Mouse (Mus musculus): ENCODE measurements around the gene Olfr282.
"Not testable (repeated sequence)": the region's sequence is repeated elsewhere in the genome, so short reads cannot be mapped to it uniquely, and the experiment has no call there.

Gene Olfr282

GRCm38 (mm10) chr15:98430925-98431324 is at the start of gene Olfr282:
Gene Olfr282, plus strand, starts transcription at chr15:98431225.
- not testable (repeated sequence) for DNase-seq

DNA sequence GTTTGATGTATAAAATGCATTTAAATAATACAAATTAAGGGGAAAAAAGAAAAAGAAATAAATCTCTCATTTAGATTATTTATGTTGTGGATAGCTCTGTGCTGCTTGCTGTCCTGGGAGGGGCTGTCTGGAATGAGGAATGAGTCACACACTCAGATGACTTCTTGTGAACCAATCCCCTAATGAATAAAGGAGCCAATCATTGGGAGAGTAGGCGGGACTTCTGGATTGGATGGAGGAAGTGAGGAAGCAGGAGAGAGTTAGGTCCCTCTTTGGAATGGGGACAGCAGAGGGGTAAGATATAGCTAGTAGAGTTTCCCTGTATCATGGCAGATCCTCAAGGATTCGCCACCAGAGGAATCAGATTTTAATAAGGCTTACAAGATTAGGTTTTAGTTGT is 43.4 kb upstream of the Olfr282 start:
- no peak for DNase-seq

- DNase-seq = peak; percentile 77 to 88
These were observed 41.2 kb upstream of the Olfr282 start for GRCm38 (mm10) chr15:98389796-98390195.

GRCm38 (mm10) chr15:98391081-98391902 is 39.7 kb upstream of the Olfr282 start:
- DNase-seq = peak in 1 of 2 experiments; percentile 20

GRCm38 (mm10) chr15:98391903-98392187 is 39.2 kb upstream of the Olfr282 start:
- peak; percentile 13 to 26 for DNase-seq

DNA sequence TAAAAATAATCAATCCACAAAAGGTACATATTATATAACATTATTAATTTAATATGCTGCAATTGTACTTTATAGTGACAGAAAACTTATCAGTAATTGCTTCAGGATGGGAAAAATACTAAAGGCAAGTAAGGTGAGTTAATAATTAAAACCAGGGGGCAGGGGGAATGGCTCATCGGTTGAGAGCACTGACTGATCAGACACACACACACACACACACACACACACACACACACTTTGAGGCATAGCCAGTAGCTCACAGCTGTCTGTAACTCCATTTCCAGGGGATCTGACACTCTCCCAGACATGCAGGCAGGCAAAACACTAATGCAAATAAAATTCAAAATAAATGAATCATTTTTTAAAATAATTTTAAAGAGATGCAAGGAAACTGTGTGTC is 33.9 kb upstream of the Olfr282 start:
- no peak for DNase-seq

- DNase-seq = no peak
These were observed 28.7 kb upstream of the Olfr282 start for GRCm38 (mm10) chr15:98402356-98402755.

DNA sequence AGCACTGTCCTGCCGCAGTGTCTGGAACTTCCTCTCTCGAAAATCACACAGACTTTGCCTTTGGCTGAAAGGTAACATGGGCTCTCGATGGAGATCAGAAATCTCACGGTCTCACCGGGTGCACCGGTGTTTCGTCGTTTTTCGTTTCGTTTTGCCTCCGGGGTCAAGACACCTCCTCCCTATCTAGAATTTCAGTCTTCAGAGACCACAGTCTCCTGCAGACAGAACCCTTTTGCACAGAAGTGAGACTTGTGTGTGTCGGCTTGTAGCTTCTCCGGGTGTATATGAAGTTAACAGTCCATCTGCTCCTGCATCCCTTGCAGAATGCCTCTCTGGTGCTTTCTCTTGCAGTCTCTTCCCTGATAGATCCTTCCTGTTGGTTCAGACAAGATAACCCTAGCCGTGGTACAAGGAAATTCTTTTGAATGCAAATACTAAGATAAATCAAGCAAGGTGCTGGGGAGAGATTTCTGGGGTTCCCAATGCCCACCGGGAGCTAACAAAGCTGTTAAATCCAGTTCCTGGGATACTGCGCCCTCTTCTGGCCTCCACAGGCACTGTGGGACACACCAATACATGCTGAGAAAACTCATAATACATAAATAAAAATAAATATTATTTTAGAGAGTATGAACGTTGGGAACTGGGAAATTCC is 22.5 kb upstream of the Olfr282 start:
- peak; percentile 38 to 68 for DNase-seq

- no peak for DNase-seq
These were observed 21.4 kb upstream of the Olfr282 start for GRCm38 (mm10) chr15:98409635-98410034.

DNA sequence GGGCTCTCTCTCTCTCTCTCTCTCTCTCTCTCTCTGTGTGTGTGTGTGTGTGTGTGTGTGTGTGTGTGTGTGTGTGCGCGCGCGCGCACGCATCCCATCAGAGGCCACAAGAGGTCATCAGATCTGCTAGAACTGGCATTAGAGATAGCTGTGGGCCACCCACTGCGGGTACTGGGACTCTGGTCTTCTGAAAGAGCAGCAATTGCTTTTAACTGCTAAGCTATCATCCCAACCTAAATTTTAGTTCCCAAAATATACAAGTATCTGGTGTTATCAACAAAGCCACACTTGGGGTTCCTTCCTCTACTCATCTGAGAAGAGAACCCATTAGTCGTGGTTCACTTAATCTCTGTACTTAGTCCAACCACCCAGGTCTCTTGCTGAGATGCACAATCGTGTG is 20.8 kb upstream of the Olfr282 start:
- no peak for DNase-seq

- no peak for DNase-seq
These were observed 15.0 kb upstream of the Olfr282 start for GRCm38 (mm10) chr15:98415996-98416395.

DNA sequence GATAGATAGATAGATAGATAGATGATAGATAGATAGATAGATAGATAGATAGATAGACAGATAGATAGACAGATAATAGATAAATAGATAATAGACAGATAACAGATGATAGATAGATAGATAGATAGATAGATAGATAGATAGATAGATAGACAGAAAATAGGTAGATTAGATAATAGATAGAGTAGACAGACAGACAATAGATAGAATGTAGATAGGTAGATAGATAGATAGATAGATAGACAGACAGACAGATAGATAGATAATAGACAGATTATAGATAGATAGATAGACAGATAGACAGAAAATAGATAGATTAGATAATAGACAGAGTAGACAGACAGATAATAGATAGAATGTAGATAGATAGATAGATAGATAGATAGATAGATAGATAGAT is 14.2 kb upstream of the Olfr282 start:
- not testable (repeated sequence) for DNase-seq

DNA sequence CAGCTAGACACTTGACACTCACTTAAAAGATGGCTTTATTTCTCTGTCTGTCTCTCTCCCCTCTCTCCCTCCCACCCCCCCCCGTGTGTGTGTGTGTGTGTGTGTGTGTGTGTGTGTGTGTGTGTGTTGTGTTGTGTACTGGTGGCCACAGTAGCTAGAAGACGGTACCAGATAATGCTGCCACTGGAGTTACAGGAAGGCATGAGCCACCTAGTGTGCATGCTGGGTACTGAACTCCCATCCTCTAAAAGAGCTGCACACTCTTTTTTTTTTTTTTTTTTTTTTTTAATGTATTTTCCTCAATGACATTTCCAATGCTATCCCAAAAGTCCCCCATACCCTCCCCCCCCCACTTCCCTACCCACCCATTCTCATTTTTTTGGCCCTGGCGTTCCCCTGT is 13.7 kb upstream of the Olfr282 start:
- peak in 1 of 2 experiments; percentile 31 for DNase-seq

GRCm38 (mm10) chr15:98418096-98418495 is 12.9 kb upstream of the Olfr282 start:
- DNase-seq = no peak

GRCm38 (mm10) chr15:98420897-98421296 is 10.1 kb upstream of the Olfr282 start:
- no peak for DNase-seq

DNA sequence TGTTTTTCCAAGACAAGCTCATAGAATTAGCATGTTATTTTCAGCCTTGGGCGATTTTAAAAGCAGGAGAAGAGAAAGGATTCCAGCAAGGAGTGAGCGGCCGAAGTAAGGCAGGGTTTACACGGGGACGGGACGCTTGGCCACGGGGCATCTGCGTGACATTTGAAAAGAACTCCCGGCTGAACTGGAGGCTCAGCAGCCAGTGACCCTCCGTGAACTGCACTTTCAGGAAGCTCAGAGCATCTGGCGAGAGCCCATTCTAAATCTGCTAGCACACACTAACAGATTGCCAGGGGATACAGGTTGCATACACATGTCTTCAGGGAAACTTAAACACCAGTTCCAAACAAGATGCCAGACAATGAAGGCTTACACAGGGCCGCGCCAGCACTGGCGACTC is 6.7 kb upstream of the Olfr282 start:
- no peak for DNase-seq

GRCm38 (mm10) chr15:98424753-98425152 is 6.3 kb upstream of the Olfr282 start:
- no peak for DNase-seq

GRCm38 (mm10) chr15:98425188-98425587 is 5.8 kb upstream of the Olfr282 start:
- DNase-seq = no peak

- no peak for DNase-seq
These were observed 13.5 kb downstream of the Olfr282 start for GRCm38 (mm10) chr15:98444561-98444960.

GRCm38 (mm10) chr15:98448521-98448920 is 17.5 kb downstream of the Olfr282 start:
- DNase-seq = peak; percentile 13 to 20

GRCm38 (mm10) chr15:98452288-98452687 is 21.3 kb downstream of the Olfr282 start, which contains the start of gene Olfr281:
Gene Olfr281, plus strand, starts transcription at chr15:98452588.
- DNase-seq = no peak

DNA sequence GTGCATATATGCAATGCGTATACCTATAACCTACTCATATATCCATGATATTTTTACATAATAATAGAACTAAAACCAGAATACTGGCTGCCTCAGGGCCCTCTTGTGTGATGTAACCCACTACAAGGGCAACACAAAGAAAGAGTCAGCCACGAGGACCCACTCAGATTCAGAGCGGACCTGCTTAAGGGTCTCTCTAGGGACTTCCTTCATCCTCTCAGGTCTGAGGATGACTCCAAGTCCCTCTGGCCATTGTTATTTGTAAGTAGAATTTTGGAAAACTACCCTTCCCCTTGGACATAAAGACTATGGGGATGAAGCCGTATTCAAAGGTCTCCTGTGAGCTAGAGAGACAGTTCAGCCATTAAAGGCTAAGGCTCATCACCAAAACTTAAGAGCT is 38.6 kb downstream of the Olfr282 start, which contains the start of gene OR5BS1P:
Gene OR5BS1P (plus strand): TSS at position 301 of the 400 bp plus-strand sequence.
- no peak for DNase-seq

DNA sequence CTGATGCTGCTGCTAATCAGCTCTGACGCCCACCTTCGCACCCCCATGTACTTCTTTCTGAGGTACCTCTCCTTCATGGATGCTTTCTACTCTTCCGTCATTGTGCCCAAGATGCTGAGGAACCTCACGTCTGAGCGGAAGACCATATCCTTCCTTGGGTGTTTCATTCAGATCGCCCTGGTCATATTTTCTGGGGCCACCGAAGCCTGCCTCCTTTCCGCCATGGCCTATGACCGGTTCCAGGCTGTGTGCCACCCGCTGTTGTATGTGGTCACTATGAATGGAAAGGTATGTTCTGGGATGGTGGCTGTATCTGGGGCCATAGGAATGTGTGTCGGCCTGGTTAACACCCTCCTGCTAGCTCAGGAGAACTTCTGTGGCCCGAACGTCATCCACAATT is 40.5 kb downstream of the Olfr282 start:
- no peak for DNase-seq

GRCm38 (mm10) chr15:98474958-98475357 is 43.9 kb downstream of the Olfr282 start:
- no peak for DNase-seq
